Mouse (Mus musculus): ENCODE measurements at regions not wholly inside any gene's neighbourhood (a gene's known extent, or its start where the extent isn't known, plus 50 kb on each side); places are given as distances from the start of the nearest gene placed in this dataset.

- DNase-seq (ENCODE audit: extremely low read depth, low read depth, low spot score): no peak
Observed at GRCm38 (mm10) chr1:169157496-169157895, 373.8 kb downstream of the Nuf2 start.

GRCm38 (mm10) chr1:169156875-169157274, 374.4 kb downstream of the Nuf2 start:
- no peak for DNase-seq (ENCODE audit: extremely low read depth, low read depth, low spot score)

- no peak for DNase-seq (ENCODE audit: extremely low read depth, low read depth, low spot score)
Observed at GRCm38 (mm10) chr1:169155484-169156459, 375.5 kb downstream of the Nuf2 start.

- DNase-seq (ENCODE audit: extremely low read depth, low read depth, low spot score): no peak
Observed at GRCm38 (mm10) chr1:169142216-169142615, 389.0 kb downstream of the Nuf2 start.

- no peak for DNase-seq (ENCODE audit: extremely low read depth, low read depth, low spot score)
Observed at GRCm38 (mm10) chr1:169140056-169140455, 391.2 kb downstream of the Nuf2 start.

GRCm38 (mm10) chr1:169139507-169139906, 391.8 kb downstream of the Nuf2 start:
- no peak for DNase-seq (ENCODE audit: extremely low read depth, low read depth, low spot score)

GRCm38 (mm10) chr1:169139184-169139486, 392.1 kb downstream of the Nuf2 start:
- no peak for DNase-seq (ENCODE audit: extremely low read depth, low read depth, low spot score)

- no peak for DNase-seq (ENCODE audit: extremely low read depth, low read depth, low spot score)
Observed at GRCm38 (mm10) chr1:169138404-169139183, 392.7 kb downstream of the Nuf2 start.

GRCm38 (mm10) chr1:169135542-169135941, 395.7 kb downstream of the Nuf2 start:
- DNase-seq (ENCODE audit: extremely low read depth, low read depth, low spot score): no peak

- no peak for DNase-seq (ENCODE audit: extremely low read depth, low read depth, low spot score)
Observed at GRCm38 (mm10) chr1:169103669-169104068, 427.6 kb downstream of the Nuf2 start.

GRCm38 (mm10) chr1:169103113-169103512, 428.2 kb downstream of the Nuf2 start:
- DNase-seq (ENCODE audit: extremely low read depth, low read depth, low spot score): no peak

- no peak for DNase-seq (ENCODE audit: extremely low read depth, low read depth, low spot score)
Observed at GRCm38 (mm10) chr1:169099221-169099620, 432.0 kb downstream of the Nuf2 start.

GRCm38 (mm10) chr1:169096737-169097136, 434.5 kb downstream of the Nuf2 start:
- DNase-seq (ENCODE audit: extremely low read depth, low read depth, low spot score): no peak

GRCm38 (mm10) chr1:169093602-169094354, 437.5 kb downstream of the Nuf2 start:
- DNase-seq (ENCODE audit: extremely low read depth, low read depth, low spot score): no peak

GRCm38 (mm10) chr1:169086032-169086431, 445.2 kb downstream of the Nuf2 start:
- no peak for DNase-seq (ENCODE audit: extremely low read depth, low read depth, low spot score)

GRCm38 (mm10) chr1:169080686-169081085, 450.6 kb downstream of the Nuf2 start:
- DNase-seq (ENCODE audit: extremely low read depth, low read depth, low spot score): no peak

- no peak for DNase-seq (ENCODE audit: extremely low read depth, low read depth, low spot score)
Observed at GRCm38 (mm10) chr1:169077228-169077627, 454.0 kb downstream of the Nuf2 start.

- DNase-seq (ENCODE audit: extremely low read depth, low read depth, low spot score): no peak
Observed at GRCm38 (mm10) chr1:169076006-169076405, 455.3 kb downstream of the Nuf2 start.

- DNase-seq (ENCODE audit: extremely low read depth, low read depth, low spot score): no peak
Observed at GRCm38 (mm10) chr1:169071366-169071765, 459.9 kb downstream of the Nuf2 start.

- DNase-seq (ENCODE audit: extremely low read depth, low read depth, low spot score): no peak
Observed at GRCm38 (mm10) chr1:169069647-169070046, 461.6 kb downstream of the Nuf2 start.

GRCm38 (mm10) chr1:169066795-169067194, 464.5 kb downstream of the Nuf2 start:
- no peak for DNase-seq (ENCODE audit: extremely low read depth, low read depth, low spot score)
